Mouse (Mus musculus) spleen, adult 2 months (tissue): Measurements from ENCODE around the gene Sgip1.

ENCODE experiments used
- CTCF ChIP-seq: fragments of 200-500 bp; IDR thresholded peaks from 2 replicates; pipeline ENCODE4 v1.5.1; 2011; ENCODE audit warnings: mild to moderate bottlenecking, inconsistent platforms; ENCODE audit not compliant: insufficient read depth, insufficient read length, insufficient replicate concordance; ENCODE audit errors: extremely low read depth
- POLR2A ChIP-seq: fragments of 200-500 bp; IDR thresholded peaks from 2 replicates; pipeline ENCODE4 v1.6.1; 2011; ENCODE audit warnings: low read depth, low read length, inconsistent platforms

- TF ChIP-seq POLR2A, result no peak
- no peak for TF ChIP-seq CTCF
Observed at GRCm38 (mm10) chr4:102955294-102955956, 214.3 kb downstream of the Sgip1 start.
